In genomic region chr3:123366820-123367219, GRCm38 (mm10) we compare ENCODE assay signal across 2 mouse cellular contexts. TPM values are rescaled to one million over a fixed set of nuclear protein-coding genes. Genes with fewer than 3 reads are reported as not detected.
DNase-seq lines count a peak whose midpoint lies in the region; TF ChIP-seq lines count a peak whose summit lies in the region.
"Not testable (repeated sequence)": the region's sequence is repeated elsewhere in the genome, so short reads cannot be mapped to it uniquely, and the experiment has no call there.

No protein-coding gene starts in this region.

- TF ChIP-seq RAD21 in CH12.LX (IDR thresholded peaks at IDR 0.05; ENCODE audit: low read depth, low read length) = not testable (repeated sequence)

- H3K27me3 ChIP-seq in CH12.LX (replicated peaks) = not testable (repeated sequence)

- in situ Hi-C loops in CH12.LX (cut with MboI; ENCODE audit: low pct_ligation_motif_present, low pct_unique_long_range_greater_than_20kb, low sequenced_read_pairs) = not testable (repeated sequence)

- not testable (repeated sequence) for H3K79me2 ChIP-seq in CH12.LX (replicated peaks; ENCODE audit: control insufficient read depth, extremely low read depth, insufficient read depth, poor library complexity, severe bottlenecking)

- H3K9me3 ChIP-seq in CH12.LX (replicated peaks; ENCODE audit: low read length) = not testable (repeated sequence)

- not testable (repeated sequence) for H3K4me3 ChIP-seq in CH12.LX (replicated peaks in 1 of 3; ENCODE audit: low read depth in 2 of 3, low read length in 2 of 3, poor library complexity in 1 of 3)

- not testable (repeated sequence) for TF ChIP-seq POLR2A in CH12.LX (IDR thresholded peaks at IDR 0.05; ENCODE audit: low read depth, low read length)

- H3K4me2 ChIP-seq in CH12.LX (ENCODE audit: insufficient read depth, low read depth, poor library complexity, severe bottlenecking) = not testable (repeated sequence)

- TF ChIP-seq CTCF in CH12.LX (conservative IDR thresholded peaks at IDR 0.05 in 1 of 2, IDR thresholded peaks at IDR 0.05 in 1 of 2; ENCODE audit: low read depth in 2 of 2, low read length in 2 of 2) = not testable (repeated sequence)

- H3K9ac ChIP-seq in CH12.LX (ENCODE audit: insufficient read depth, low read depth) = not testable (repeated sequence)

- dilution Hi-C loops in CH12.LX (cut with MboI; ENCODE audit: extremely low pct_ligation_motif_present, extremely low pct_unique_long_range_greater_than_20kb, low sequenced_read_pairs) = not testable (repeated sequence)

- not testable (repeated sequence) for DNase-seq in CH12.LX (ENCODE audit: extremely low read depth)
- DNase-seq in heart, adult 11 months = peak; percentile 3

- H3K27ac ChIP-seq in CH12.LX (ENCODE audit: insufficient read depth, low read depth) = not testable (repeated sequence)

- H3K4me1 ChIP-seq in CH12.LX (ENCODE audit: control insufficient read depth in 1 of 2, insufficient read depth in 2 of 2) = peaks cover 0 to 11% of the 10 kb centered on the region in 2 experiments; a peak in 1 of 4 replicates

- peak; percentile 80 for TF ChIP-seq EP300 in CH12.LX (IDR thresholded peaks at IDR 0.05; ENCODE audit: low read length)

- peaks cover 45 to 80% of the 10 kb centered on the region in 2 experiments for H3K36me3 ChIP-seq in CH12.LX (replicated peaks in 1 of 2; ENCODE audit: control insufficient read depth in 1 of 2, insufficient read depth in 1 of 2, low read length in 1 of 2)

TF ChIP-seq in CH12.LX, 34 proteins besides CTCF, POLR2A, EP300 and RAD21:
- TF ChIP-seq ZNF384 (IDR thresholded peaks at IDR 0.05; ENCODE audit: low read depth, low read length) = 0 out of 2 replicates have a peak, but pooled peaks have one; percentile 20
- peak; percentile 77 for TF ChIP-seq IRF4 (IDR thresholded peaks at IDR 0.05; ENCODE audit: low read depth, low read length)

RNA-seq across cellular contexts. Expression of gene Mettl14, which starts 19.1 kb away (rescaled TPM):
- 5.7 and 6.0 TPM in 2 replicates for total RNA-seq in CH12.LX (2012; rRNA removed)
- 8.1 and 8.7 TPM in 2 replicates for total RNA-seq in CH12.LX (2014; rRNA removed)
- polyA plus RNA-seq in CH12.LX (2012; ENCODE audit: insufficient read length, low read depth) = 12.8 and 13.3 TPM in 2 replicates
